In the genomic region with DNA sequence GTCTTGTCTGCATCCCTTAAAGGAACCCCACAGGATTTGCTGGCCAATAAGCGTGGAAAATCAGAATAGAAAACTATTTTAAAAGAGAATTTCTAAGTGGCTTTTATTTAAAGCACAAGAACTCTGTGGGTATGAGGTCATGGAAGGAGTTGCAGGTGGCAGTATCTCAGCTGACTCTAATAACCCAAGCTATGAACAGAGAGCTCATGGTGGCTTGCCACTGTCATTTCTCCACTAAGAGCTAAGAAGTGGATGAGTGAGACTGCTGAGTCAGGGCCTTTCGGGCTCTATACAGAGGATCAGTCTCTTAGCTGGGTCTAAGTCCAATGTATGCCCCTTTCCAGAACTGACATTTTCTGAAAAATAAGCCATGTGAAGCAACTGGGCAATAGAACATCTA, we compare ENCODE assay signal across 17 mouse cellular contexts.
DNase-seq lines count a peak whose midpoint lies in the region; TF ChIP-seq lines count a peak whose summit lies in the region.
"Had no signal": no experiment of that assay in that cellular context is flagged by ENCODE, and none has a peak within 500 bp of the region (broad histone marks: within the 10 kb centered on the region; RNA-seq: fewer than 3 reads in every experiment).

No protein-coding gene starts in this region.

- H3K4me3 ChIP-seq in CH12.LX (replicated peaks in 1 of 3; ENCODE audit: low read depth in 2 of 3, low read length in 2 of 3, poor library complexity in 1 of 3), result no peak overlapping the region

- H3K27me3 ChIP-seq in CH12.LX (replicated peaks), result no peaks in the 10 kb centered on the region
- H3K27me3 ChIP-seq: Patski had no signal

- no peaks in the 10 kb centered on the region for H3K79me2 ChIP-seq in CH12.LX (replicated peaks; ENCODE audit: control insufficient read depth, extremely low read depth, insufficient read depth, poor library complexity, severe bottlenecking)

- TF ChIP-seq RAD21 in CH12.LX (IDR thresholded peaks at IDR 0.05; ENCODE audit: low read depth, low read length), result no peak

- no peaks in the 10 kb centered on the region for H3K36me3 ChIP-seq in CH12.LX (replicated peaks in 1 of 2; ENCODE audit: control insufficient read depth in 1 of 2, insufficient read depth in 1 of 2, low read length in 1 of 2)
- H3K36me3 ChIP-seq: G1E had no signal

- H3K9ac ChIP-seq in CH12.LX (ENCODE audit: insufficient read depth, low read depth), result no peak overlapping the region

- dilution Hi-C loops in CH12.LX (cut with MboI; ENCODE audit: extremely low pct_ligation_motif_present, extremely low pct_unique_long_range_greater_than_20kb, low sequenced_read_pairs), result no loop called here

- no peak for TF ChIP-seq POLR2A in CH12.LX (IDR thresholded peaks at IDR 0.05; ENCODE audit: low read depth, low read length)

- no peaks in the 10 kb centered on the region for H3K9me3 ChIP-seq in CH12.LX (replicated peaks; ENCODE audit: low read length)

- TF ChIP-seq EP300 in CH12.LX (IDR thresholded peaks at IDR 0.05; ENCODE audit: low read length), result no peak

- TF ChIP-seq CTCF in CH12.LX (conservative IDR thresholded peaks at IDR 0.05 in 1 of 2, IDR thresholded peaks at IDR 0.05 in 1 of 2; ENCODE audit: low read depth in 2 of 2, low read length in 2 of 2), result no peak

- H3K4me1 ChIP-seq in CH12.LX (ENCODE audit: control insufficient read depth in 1 of 2, insufficient read depth in 2 of 2), result peaks cover 0 to 9% of the 10 kb centered on the region in 2 experiments; a peak in 1 of 4 replicates

- no peak overlapping the region for H3K4me2 ChIP-seq in CH12.LX (ENCODE audit: insufficient read depth, low read depth, poor library complexity, severe bottlenecking)

- peak; percentile 41 for DNase-seq in heart, adult 11 months
- DNase-seq in heart, postnatal 14 days, result no peak
- DNase-seq in CH12.LX (ENCODE audit: extremely low read depth), result peak; percentile 12
- no peak for DNase-seq in kidney, adult 9 months
- DNase-seq: adrenal gland, adult 2 months; adrenal gland, adult 8-10 months; adrenal gland, postnatal 10 days; adrenal gland, postnatal 14 days; adrenal gland, postnatal 25 days; adrenal gland, postnatal 36 days; B cell, adult 2 months; cerebellum, adult 11 months; cerebellum, adult 11-12 months; cerebellum, adult 18-20 months; cerebellum, adult 2 months had no signal

- no peak overlapping the region for H3K27ac ChIP-seq in CH12.LX (ENCODE audit: insufficient read depth, low read depth)

- intact Hi-C loops in heart, postnatal 14 days (cut with DNase I), result no loop called here

- in situ Hi-C loops in CH12.LX (cut with MboI; ENCODE audit: low pct_ligation_motif_present, low pct_unique_long_range_greater_than_20kb, low sequenced_read_pairs), result no loop called here

TF ChIP-seq in CH12.LX, 34 proteins besides CTCF, POLR2A, EP300 and RAD21:
- peak; percentile 56; the same call in 1 of the 2 replicates for TF ChIP-seq ETS1 (conservative IDR thresholded peaks at IDR 0.05; ENCODE audit: low read depth, low read length)
- no peak for TF ChIP-seq CHD2 (IDR thresholded peaks at IDR 0.05; ENCODE audit: low read length)
- peak; percentile 71; the same call in 1 of the 2 replicates for TF ChIP-seq MAFK (IDR thresholded peaks at IDR 0.05; ENCODE audit: insufficient replicate concordance, low read length)
TF ChIP-seq in CH12.LX: peak in this region for 2.

Comparison
In these comparisons a context has a peak if more than half of its experiments do, and no peak if none do; other contexts are left out.
1. DNase-seq: peak in heart, adult 11 months (single experiment) and CH12.LX (single experiment); none in heart, postnatal 14 days (0 of 2) and kidney, adult 9 months (single experiment).